Mouse (Mus musculus) cerebellum, adult 2 months (tissue): ENCODE measurements around the gene Psme1.

Experiments
- CTCF ChIP-seq: fragments of 200-500 bp; IDR thresholded peaks from 2 replicates; pipeline ENCODE4 v1.5.1; 2011; ENCODE audit warnings: low read depth, mild to moderate bottlenecking, control low read depth, low read length, moderate library complexity, borderline replicate concordance; ENCODE audit not compliant: insufficient read depth
- POLR2A ChIP-seq: fragments of 200-500 bp; IDR thresholded peaks from 2 replicates; pipeline ENCODE4 v1.6.1; 2011; ENCODE audit warnings: low read length, control low read depth, borderline replicate concordance; ENCODE audit not compliant: insufficient read depth

GRCm38 (mm10) chr14:55591331-55591891 is 13.5 kb downstream of the Psme1 start, which contains the start of gene Rnf31:
- no peak for TF ChIP-seq CTCF
- peak; percentile 72 for TF ChIP-seq POLR2A
